Mouse (Mus musculus): Measurements from ENCODE around the gene Serpina3g.

Serpina3g gene

GRCm38 (mm10) chr12:104283380-104283779 lies 47.3 kb downstream of the Serpina3g start:
- DNase-seq (ENCODE audit: low spot score): no peak

GRCm38 (mm10) chr12:104288336-104288735 lies 52.3 kb downstream of the Serpina3g start:
- DNase-seq (ENCODE audit: low spot score): no peak

- no peak for DNase-seq (ENCODE audit: low spot score)
Measured at GRCm38 (mm10) chr12:104289872-104290271, 53.8 kb downstream of the Serpina3g start.
